Mouse (Mus musculus) ES-Bruce4 (cell line): ENCODE data around the gene Hist1h2ag.

Experiments used
- CTCF ChIP-seq: IDR thresholded peaks from one replicate; pipeline ENCODE4 v1.8.1; 2011; ENCODE audit warnings: low read depth, low read length
- EP300 ChIP-seq: IDR thresholded peaks from 2 replicates; pipeline ENCODE4 v1.6.1; 2011; ENCODE audit warnings: low read depth, low read length; ENCODE audit not compliant: insufficient read depth

DNA sequence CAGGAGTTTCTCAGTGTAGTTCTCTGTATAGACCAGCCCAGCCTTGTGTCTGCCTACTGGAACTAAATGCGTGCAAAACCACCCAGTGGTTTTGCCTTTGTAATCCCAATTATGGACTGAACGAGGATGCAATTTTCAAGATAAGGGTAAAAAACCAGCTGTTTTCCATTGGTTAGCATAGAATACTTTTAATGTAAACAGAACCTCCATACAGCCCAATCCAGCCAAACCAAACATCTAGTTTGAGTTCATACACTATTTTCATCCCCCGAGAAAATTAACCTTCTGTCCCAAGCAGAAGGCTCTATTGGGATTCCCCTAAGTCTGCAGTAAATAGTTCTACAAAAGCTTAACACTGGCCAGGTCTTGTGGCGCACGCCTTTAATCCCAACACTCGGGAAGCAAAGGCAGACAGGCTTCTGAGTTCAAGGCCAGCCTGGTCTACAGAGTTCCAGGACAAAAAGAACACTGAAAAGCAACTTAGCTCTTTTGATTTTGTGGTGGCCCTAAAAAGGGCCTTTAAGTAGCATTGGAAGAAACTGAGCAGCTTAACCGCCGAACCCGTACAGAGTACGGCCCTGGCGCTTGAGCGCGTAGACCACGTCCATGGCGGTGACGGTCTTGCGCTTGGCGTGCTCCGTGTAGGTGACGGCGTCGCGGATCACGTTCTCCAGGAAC is 2.1 kb downstream of the Hist1h2ag start:
- no peak for TF ChIP-seq CTCF
- no peak for TF ChIP-seq EP300
